Mouse (Mus musculus) liver, embryonic 11.5 days (tissue): Measurements from ENCODE around the gene Pnmal1. TPM values are rescaled to one million over a fixed set of nuclear protein-coding genes. Genes with fewer than 3 reads are reported as not detected.

Experiments
- ATAC-seq: fragments of 200-750 bp; cut with Nextera tagmentation; replicated peaks from 2 replicates; pipeline ENCODE4 v1.8.0; 2017; ENCODE audit warnings: moderate number of reproducible peaks, mild to moderate bottlenecking, moderate TSS enrichment, moderate library complexity; ENCODE audit not compliant: low FRiP score
- DNase-seq: peaks from one replicate; pipeline ENCODE4 v3.0.0-alpha.2; 2017; ENCODE audit warnings: low spot score
- H3K27ac ChIP-seq: fragments of 300-500 bp; sonication (generic); 2 replicates; pipeline ENCODE4 v1.5.1; 2014; ENCODE audit warnings: mild to moderate bottlenecking, low read depth, low read length, control low read depth
- H3K27me3 ChIP-seq: fragments of 300-500 bp; sonication (generic); replicated peaks from 2 replicates; pipeline ENCODE4 v1.6.1; 2014; ENCODE audit warnings: low read length, mixed read lengths; ENCODE audit not compliant: control insufficient read depth, insufficient read depth
- H3K36me3 ChIP-seq: fragments of 300-500 bp; sonication (generic); 2 replicates; pipeline ENCODE4 v1.6.1; 2014; ENCODE audit warnings: mild to moderate bottlenecking, low read length, moderate library complexity, mixed read lengths; ENCODE audit not compliant: control insufficient read depth, insufficient read depth
- H3K4me1 ChIP-seq: fragments of 300-500 bp; sonication (generic); replicated peaks from 2 replicates; pipeline ENCODE4 v1.6.1; 2014; ENCODE audit warnings: low read length, mixed read lengths; ENCODE audit not compliant: control insufficient read depth, insufficient read depth
- H3K4me2 ChIP-seq: fragments of 300-500 bp; sonication (generic); 2 replicates; pipeline ENCODE4 v1.6.1; 2014; ENCODE audit warnings: mild to moderate bottlenecking, control low read depth, moderate library complexity
- H3K4me3 ChIP-seq: fragments of 300-500 bp; sonication (generic); 2 replicates; pipeline ENCODE4 v1.5.1; 2014; ENCODE audit warnings: low read depth, low read length, control low read depth
- H3K9ac ChIP-seq: fragments of 300-500 bp; sonication (generic); 2 replicates; pipeline ENCODE4 v1.6.1; 2014; ENCODE audit warnings: low read depth, low read length, control low read depth
- H3K9me3 ChIP-seq: fragments of 300-500 bp; sonication (generic); 2 replicates; pipeline ENCODE4 v1.6.1; 2016; ENCODE audit warnings: low read length, inconsistent platforms, mixed read lengths; ENCODE audit not compliant: control insufficient read depth
- WGBS: fragments of 180-500 bp; shearing (Covaris S2); extraction: QIAGEN DNeasy Blood & Tissue Kit; methylation state at CpG from one replicate; pipeline ENCODE4 v1.1.7; 2014; 5-methylcytosine and 5-hydroxymethylcytosine counted together
- polyA plus RNA-seq: library from polyadenylated mRNA; unstranded; fragments of >200 nt; fragmentation: Nextera tagmentation; extraction: Ambion mirVana; gene quantifications from 2 replicates; pipeline ENCODE4 v1.2.1, GENCODE M21; 2014

Pnmal1 gene
- polyA plus RNA-seq, 1 experiment from 2014 or later: 0.18 TPM

DNA sequence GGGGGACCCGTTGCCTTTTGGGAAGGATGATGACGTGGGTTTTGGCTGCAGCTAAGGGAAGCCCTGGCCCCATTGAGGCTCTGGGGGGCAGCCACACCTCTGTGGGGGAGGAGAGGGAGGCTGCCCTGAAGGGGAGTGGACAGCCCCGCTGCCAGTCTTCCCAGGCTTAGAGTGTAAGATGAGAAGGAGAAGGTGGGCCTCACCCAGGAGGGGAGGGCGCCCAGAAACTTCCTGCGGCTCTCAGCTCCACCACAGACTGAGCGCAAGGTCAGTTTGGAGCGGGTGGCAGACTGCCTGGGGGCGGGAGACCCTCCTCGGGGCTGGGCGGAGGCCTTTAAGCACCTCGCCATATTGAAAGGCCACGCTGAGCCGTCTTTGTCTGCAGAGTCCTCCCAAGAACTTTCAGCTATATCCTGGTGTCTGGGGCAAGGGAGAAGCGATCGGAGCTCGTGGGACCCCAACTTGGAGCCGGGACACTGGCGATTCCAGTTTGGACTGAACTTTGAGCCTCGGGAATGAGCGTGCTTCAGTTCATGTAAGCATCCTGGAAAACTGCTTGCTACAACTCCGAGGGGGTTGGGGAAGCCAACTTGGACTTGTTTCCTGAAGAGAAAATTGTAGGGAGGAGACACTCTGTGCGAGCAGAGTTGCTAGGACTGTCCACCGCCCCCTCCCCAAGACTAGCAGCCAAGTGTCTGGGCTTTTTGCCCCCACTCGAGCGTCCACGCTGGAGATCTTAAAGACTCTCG is 34.3 kb downstream of the Pnmal1 start:
- Histone ChIP-seq H3K27me3 (no peaks in the 10 kb centered on the region), H3K4me1 (peaks cover 33% of the 10 kb centered on the region), H3K4me3 (peak overlapping the region; percentile 61), H3K9me3 (no peaks in the 10 kb centered on the region), H3K9ac (peak overlapping the region; percentile 70), H3K36me3 (peaks cover 3% of the 10 kb centered on the region; the same call in 1 of the 2 replicates), H3K4me2 (peak overlapping the region; percentile 71), H3K27ac (peak overlapping the region; percentile 71; the same call in 1 of the 2 replicates)
- 2% methylated on average over 27 of the region's 27 CpGs for WGBS
- DNase-seq: peak; percentile 78
- peak; percentile 85 for ATAC-seq

DNA sequence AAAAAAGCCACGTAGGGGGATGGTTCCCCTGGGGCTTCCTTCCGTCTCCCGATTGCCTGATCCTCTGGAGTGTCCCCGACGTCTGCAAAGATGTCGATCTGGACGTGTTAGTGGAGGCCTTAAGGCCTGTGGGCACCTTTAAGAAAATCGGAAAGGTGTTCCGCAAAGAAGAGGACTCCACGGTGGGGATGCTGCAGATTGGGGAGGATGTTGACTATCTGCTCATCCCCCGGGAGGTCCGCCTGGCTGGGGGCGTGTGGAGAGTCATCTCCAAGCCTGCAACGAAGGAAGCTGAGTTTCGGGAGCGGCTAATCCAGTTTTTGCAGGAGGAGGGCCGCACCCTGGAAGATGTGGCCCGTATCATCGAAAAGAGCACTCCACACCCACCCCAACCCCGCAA is 34.9 kb downstream of the Pnmal1 start:
- H3K4me1 ChIP-seq: peaks cover 38% of the 10 kb centered on the region
- DNase-seq (no peak), ATAC-seq (no peak)
- no peaks in the 10 kb centered on the region for H3K27me3 ChIP-seq
- no peaks in the 10 kb centered on the region for H3K9me3 ChIP-seq
- 8% methylated on average over 20 of the region's 20 CpGs for WGBS
- H3K9ac ChIP-seq: peak overlapping the region; percentile 70
- peak overlapping the region; percentile 71; the same call in 1 of the 2 replicates for H3K27ac ChIP-seq
- H3K4me2 ChIP-seq: peak overlapping the region; percentile 71
- H3K4me3 ChIP-seq: peak overlapping the region; percentile 61
- H3K36me3 ChIP-seq: peaks cover 4% of the 10 kb centered on the region; the same call in 1 of the 2 replicates

DNA sequence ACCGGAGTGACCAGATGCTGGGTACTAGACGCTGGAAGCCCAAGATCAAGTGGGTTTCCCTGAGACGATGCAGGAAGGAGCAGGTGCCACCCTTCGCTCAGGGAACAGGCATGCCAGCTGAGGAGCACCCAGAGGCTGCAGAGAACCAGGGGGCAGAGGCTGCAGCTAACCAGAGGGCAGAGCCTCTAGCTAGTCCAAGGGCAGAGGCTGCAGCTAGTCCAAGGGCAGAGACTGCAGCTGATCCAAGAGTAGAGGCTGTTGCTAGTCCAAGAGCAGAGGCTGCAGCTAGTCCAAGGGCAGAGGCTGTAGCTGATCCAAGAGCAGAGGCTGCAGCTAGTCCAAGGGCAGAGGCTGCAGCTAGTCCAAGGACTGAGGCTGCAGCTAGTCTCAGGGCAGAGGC is 35.9 kb downstream of the Pnmal1 start:
- Histone ChIP-seq H3K27ac (no peak overlapping the region), H3K4me3 (peak overlapping the region; percentile 61), H3K27me3 (no peaks in the 10 kb centered on the region), H3K9ac (no peak overlapping the region; the same call in 1 of the 2 replicates), H3K4me1 (peaks cover 36% of the 10 kb centered on the region), H3K4me2 (peak overlapping the region; percentile 71), H3K36me3 (peaks cover 8% of the 10 kb centered on the region; the same call in 1 of the 2 replicates), H3K9me3 (no peaks in the 10 kb centered on the region)
- ATAC-seq: no peak
- DNase-seq: no peak
- WGBS: 93% methylated on average over 4 of the region's 4 CpGs

DNA sequence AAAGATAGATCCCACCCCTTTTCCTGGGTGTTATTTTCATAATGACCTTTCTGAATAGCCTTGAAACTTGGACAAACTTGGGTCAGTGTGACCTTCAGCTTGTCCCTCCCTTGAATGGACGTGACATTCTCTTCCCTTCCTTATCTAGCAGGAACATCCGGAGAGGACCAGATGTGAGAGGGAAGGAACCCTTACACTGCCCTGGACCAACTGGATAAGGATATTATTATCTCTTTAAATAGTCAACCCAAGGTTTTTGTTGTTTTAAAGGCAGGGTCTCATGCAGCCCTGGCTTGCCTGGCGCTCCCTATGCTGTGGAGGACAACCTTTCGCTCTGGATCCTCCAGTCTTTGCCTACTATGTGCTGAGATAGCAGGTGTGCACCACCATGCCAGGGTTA is 39.8 kb downstream of the Pnmal1 start:
- Histone ChIP-seq H3K4me2 (peak overlapping the region; percentile 52), H3K4me1 (peaks cover 20% of the 10 kb centered on the region), H3K4me3 (no peak overlapping the region), H3K9ac (no peak overlapping the region), H3K36me3 (peaks cover 11% of the 10 kb centered on the region; the same call in 1 of the 2 replicates), H3K27me3 (no peaks in the 10 kb centered on the region), H3K9me3 (no peaks in the 10 kb centered on the region), H3K27ac (peak overlapping the region; percentile 45; the same call in 1 of the 2 replicates)
- WGBS: 29% methylated on average over 4 of the region's 4 CpGs
- ATAC-seq: peak; percentile 68
- no peak for DNase-seq

DNA sequence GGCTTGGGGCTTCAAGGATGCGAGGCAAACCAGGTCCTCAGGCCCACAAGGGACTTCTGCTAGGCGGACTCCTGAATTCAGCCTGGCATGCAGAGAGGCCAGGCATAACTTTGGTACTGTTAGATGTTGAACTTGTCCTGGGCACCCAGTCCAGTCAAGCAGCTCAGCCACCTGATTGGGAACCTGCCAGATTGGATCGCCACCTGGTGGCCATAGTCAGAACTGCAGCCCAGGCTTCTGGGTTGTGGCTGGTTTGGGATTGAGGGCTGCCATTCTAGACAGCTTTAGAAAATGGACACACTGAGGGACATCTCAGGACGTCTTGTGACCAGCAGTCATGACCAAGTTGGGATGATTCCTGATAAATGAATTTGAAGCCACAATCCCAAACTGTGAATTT is 40.2 kb downstream of the Pnmal1 start:
- Histone ChIP-seq H3K4me2 (peak overlapping the region; percentile 52), H3K9me3 (no peaks in the 10 kb centered on the region), H3K27me3 (no peaks in the 10 kb centered on the region), H3K9ac (no peak overlapping the region), H3K36me3 (peaks cover 13% of the 10 kb centered on the region), H3K27ac (peak overlapping the region; percentile 45; the same call in 1 of the 2 replicates), H3K4me3 (no peak overlapping the region), H3K4me1 (peaks cover 20% of the 10 kb centered on the region)
- ATAC-seq: peak; percentile 42
- DNase-seq: peak; percentile 81
- 15% methylated on average over 4 of the region's 4 CpGs for WGBS

DNA sequence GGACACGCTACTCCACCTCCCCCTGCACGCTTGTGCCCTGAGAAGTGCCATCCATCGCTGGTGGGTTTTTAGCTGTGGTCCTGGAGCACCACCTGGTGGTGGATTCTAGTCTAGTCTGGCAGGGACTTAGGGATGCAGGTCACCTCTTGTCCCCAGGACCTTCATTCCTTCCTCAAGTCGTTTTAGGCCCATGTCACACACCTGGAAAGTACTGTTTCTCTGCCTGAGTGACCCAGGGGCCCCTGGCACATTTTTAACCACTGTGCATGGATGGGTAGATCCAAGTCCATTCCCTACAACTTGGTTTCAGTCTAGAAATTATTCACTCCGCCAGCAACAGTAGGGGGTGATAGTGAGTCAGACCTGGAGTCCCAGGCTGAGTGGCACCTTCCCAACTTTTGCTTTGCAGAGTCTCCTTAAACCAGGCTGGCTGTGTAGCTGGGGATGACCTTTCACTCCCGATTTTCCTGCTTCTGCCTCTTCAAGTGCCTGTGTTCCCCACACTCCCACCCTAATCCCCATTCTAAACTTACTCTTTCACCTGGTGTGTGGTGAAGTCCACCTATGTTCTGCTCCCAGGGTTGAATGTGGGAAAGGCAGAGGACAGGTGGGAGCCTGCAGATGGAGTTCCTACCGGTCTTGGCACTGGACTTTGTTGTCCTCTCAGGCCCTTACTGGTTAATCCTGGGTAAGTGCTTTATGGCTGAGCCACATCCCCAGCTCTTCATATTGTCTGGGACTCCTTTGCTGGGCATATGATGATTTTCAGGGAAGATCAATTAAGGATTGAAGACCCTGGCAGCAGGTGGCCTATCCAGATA is 43.1 kb downstream of the Pnmal1 start:
- no peak overlapping the region for H3K27ac ChIP-seq

DNA sequence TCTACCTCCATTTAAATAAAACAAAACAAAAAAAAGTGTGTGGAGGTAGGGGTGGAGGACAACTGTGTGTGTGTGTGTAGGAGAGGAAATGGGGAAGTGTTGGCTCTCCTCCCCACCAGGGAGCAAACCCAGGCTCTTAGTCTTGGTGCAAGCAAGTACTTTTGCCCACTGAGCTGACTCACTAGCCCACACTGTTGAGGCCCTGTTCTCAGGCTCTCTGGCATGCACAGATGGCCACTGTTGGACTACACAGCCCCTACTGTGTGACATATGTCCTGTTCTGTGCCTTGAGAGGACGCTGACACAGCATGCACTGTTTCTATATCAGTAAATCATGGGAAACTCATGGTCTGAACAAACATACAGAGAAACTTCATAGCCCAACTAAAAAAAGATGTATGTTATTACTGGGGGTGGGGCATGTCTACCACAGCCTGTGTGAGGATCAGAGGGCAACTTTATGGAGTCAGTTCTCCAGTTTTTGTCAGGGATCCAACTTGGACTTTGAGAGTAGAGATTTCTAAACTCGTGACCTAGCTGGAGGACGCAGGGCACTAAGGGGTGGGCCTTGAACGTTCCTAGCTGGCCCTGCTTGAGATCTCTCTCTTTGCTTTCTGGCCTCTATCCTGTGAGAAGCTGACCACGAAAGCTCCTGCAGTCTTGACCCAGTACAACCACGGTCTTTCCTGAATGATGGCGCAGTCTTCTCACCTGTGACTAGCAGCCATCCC is 43.9 kb downstream of the Pnmal1 start:
- Histone ChIP-seq H3K4me3 (no peak overlapping the region), H3K4me2 (no peak overlapping the region), H3K9ac (no peak overlapping the region), H3K36me3 (peaks cover 50% of the 10 kb centered on the region), H3K27ac (no peak overlapping the region), H3K27me3 (no peaks in the 10 kb centered on the region), H3K9me3 (no peaks in the 10 kb centered on the region), H3K4me1 (peaks cover 9% of the 10 kb centered on the region)
- DNase-seq (no peak), ATAC-seq (no peak)
- WGBS: 79% methylated on average over 7 of the region's 7 CpGs

More for the DNA sequence above, 43.1 kb downstream of the Pnmal1 start:
- WGBS: 19% methylated on average over 7 of the region's 7 CpGs
- Histone ChIP-seq H3K4me1 (peaks cover 9% of the 10 kb centered on the region), H3K36me3 (peaks cover 42% of the 10 kb centered on the region), H3K9me3 (no peaks in the 10 kb centered on the region), H3K27me3 (no peaks in the 10 kb centered on the region), H3K4me3 (no peak overlapping the region), H3K4me2 (no peak overlapping the region), H3K9ac (no peak overlapping the region)
- ATAC-seq (peak; percentile 53), DNase-seq (peak; percentile 82)

DNA sequence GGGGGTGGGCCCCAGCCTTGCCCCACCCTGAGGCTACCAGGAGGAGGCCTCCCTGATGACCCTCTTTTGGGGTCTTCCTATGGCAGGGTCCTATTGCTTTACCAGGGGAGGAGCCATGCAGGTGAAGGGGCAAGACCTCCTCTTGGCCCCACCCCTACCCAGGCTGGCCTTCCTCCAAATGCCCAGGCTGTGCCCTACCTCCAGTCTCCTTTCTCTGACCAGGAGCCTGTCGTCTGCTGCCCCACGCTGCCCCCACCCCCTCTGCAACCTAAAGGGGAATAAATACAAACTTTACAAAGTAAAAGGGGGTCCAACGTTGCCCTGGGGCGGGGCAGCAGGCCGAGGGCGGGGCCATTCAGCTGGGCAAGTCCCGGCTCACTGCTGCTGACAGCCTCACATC is 45.2 kb downstream of the Pnmal1 start:
- no peaks in the 10 kb centered on the region for H3K9me3 ChIP-seq
- WGBS: 80% methylated on average over 7 of the region's 7 CpGs
- H3K4me3 ChIP-seq: no peak overlapping the region
- no peak for DNase-seq
- no peaks in the 10 kb centered on the region for H3K27me3 ChIP-seq
- no peak overlapping the region for H3K9ac ChIP-seq
- no peak overlapping the region for H3K4me2 ChIP-seq
- no peak for ATAC-seq
- H3K4me1 ChIP-seq: no peaks in the 10 kb centered on the region
- peaks cover 54% of the 10 kb centered on the region for H3K36me3 ChIP-seq
- no peak overlapping the region for H3K27ac ChIP-seq
